Mouse (Mus musculus): ENCODE data around the gene Nat8f5. TPM values are rescaled to one million over a fixed set of nuclear protein-coding genes. Genes with fewer than 3 reads are reported as not detected.
A peak's percentile ranks its signal among the peaks of the same experiment; 100 is the strongest.
"Not testable (repeated sequence)": the region's sequence is repeated elsewhere in the genome, so short reads cannot be mapped to it uniquely, and the experiment has no call there.

The Nat8f5 gene
- polyA plus RNA-seq, 1 experiment from 2014 or later: not detected

GRCm38 (mm10) chr6:85851062-85851773 lies 30.4 kb upstream of the Nat8f5 start:
- Histone ChIP-seq H3K4me1 (no peaks in the 10 kb centered on the region), H3K4me2 (no peak overlapping the region), H3K4me3 (replicated peaks) (no peak overlapping the region), H3K36me3 (no peaks in the 10 kb centered on the region), H3K9ac (no peak overlapping the region), H3K27me3 (replicated peaks) (no peaks in the 10 kb centered on the region), H3K27ac (no peak overlapping the region), H3K9me3 (no peaks in the 10 kb centered on the region)
- ATAC-seq (ENCODE audit: insufficient read depth, low FRiP score, low read depth): no peak
- WGBS: 80% methylated on average over 7 of the region's 7 CpGs

GRCm38 (mm10) chr6:85849240-85849639 lies 28.5 kb upstream of the Nat8f5 start:
- no peak overlapping the region for H3K4me3 ChIP-seq (replicated peaks)
- H3K9me3 ChIP-seq: no peaks in the 10 kb centered on the region

GRCm38 (mm10) chr6:85848140-85848539 lies 27.4 kb upstream of the Nat8f5 start:
- Histone ChIP-seq H3K9me3 (no peaks in the 10 kb centered on the region), H3K36me3 (no peaks in the 10 kb centered on the region), H3K9ac (no peak overlapping the region), H3K4me1 (no peaks in the 10 kb centered on the region), H3K27me3 (replicated peaks) (no peaks in the 10 kb centered on the region), H3K4me2 (no peak overlapping the region), H3K27ac (no peak overlapping the region), H3K4me3 (replicated peaks) (no peak overlapping the region)
- ATAC-seq (ENCODE audit: insufficient read depth, low FRiP score, low read depth): no peak
- 86% methylated on average over 4 of the region's 4 CpGs for WGBS

More at GRCm38 (mm10) chr6:85849240-85849639, 28.5 kb upstream of the Nat8f5 start:
- H3K27ac ChIP-seq: no peak overlapping the region
- no peaks in the 10 kb centered on the region for H3K4me1 ChIP-seq
- H3K27me3 ChIP-seq (replicated peaks): no peaks in the 10 kb centered on the region
- H3K4me2 ChIP-seq: no peak overlapping the region
- H3K36me3 ChIP-seq: no peaks in the 10 kb centered on the region
- 29% methylated on average over 2 of the region's 2 CpGs for WGBS
- no peak overlapping the region for H3K9ac ChIP-seq
- ATAC-seq (ENCODE audit: insufficient read depth, low FRiP score, low read depth): no peak

- H3K4me1 ChIP-seq: no peaks in the 10 kb centered on the region
- H3K4me2 ChIP-seq: no peak overlapping the region
- H3K27ac ChIP-seq: no peak overlapping the region
- 14% methylated on average over 1 of the region's 1 CpGs for WGBS
- no peaks in the 10 kb centered on the region for H3K36me3 ChIP-seq
- H3K27me3 ChIP-seq (replicated peaks): no peaks in the 10 kb centered on the region
- no peak overlapping the region for H3K9ac ChIP-seq
- no peak for ATAC-seq (ENCODE audit: insufficient read depth, low FRiP score, low read depth)
- no peak overlapping the region for H3K4me3 ChIP-seq (replicated peaks)
- no peaks in the 10 kb centered on the region for H3K9me3 ChIP-seq
These were observed 26.1 kb upstream of the Nat8f5 start for GRCm38 (mm10) chr6:85846921-85847320.

DNA sequence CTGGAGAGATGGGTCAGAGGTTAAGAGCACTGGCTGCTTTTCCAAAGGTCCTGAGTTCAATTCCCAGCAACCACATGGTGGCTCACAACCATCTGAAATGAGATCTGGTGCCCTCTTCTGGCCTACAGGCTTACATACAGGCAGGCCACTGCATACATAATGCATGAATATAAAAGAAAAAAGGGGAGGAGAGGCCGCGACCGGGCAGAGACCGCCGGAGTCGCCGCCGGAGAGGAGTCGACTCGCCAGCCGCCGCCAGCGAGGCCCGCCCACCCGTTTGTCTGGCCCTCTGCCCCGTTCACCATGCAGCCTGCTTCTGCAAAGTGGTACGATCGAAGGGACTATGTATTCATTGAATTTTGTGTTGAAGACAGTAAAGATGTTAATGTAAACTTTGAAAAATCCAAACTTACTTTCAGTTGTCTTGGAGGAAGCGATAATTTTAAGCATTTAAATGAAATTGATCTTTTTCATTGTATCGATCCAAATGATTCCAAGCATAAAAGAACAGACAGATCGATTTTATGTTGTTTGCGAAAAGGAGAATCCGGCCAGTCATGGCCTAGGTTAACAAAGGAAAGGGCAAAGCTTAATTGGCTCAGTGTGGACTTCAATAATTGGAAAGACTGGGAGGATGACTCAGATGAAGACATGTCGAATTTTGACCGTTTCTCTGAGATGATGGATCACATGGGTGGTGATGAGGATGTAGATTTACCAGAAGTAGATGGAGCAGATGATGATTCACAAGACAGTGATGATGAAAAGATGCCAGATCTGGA lies 23.1 kb upstream of the Nat8f5 start:
- H3K27me3 ChIP-seq (replicated peaks); H3K27ac ChIP-seq; H3K9me3 ChIP-seq; H3K4me3 ChIP-seq (replicated peaks); H3K4me2 ChIP-seq; H3K9ac ChIP-seq; ATAC-seq (ENCODE audit: insufficient read depth, low FRiP score, low read depth); H3K4me1 ChIP-seq; H3K36me3 ChIP-seq: not testable (repeated sequence)
- WGBS: 77% methylated on average over 25 of the region's 25 CpGs

DNA sequence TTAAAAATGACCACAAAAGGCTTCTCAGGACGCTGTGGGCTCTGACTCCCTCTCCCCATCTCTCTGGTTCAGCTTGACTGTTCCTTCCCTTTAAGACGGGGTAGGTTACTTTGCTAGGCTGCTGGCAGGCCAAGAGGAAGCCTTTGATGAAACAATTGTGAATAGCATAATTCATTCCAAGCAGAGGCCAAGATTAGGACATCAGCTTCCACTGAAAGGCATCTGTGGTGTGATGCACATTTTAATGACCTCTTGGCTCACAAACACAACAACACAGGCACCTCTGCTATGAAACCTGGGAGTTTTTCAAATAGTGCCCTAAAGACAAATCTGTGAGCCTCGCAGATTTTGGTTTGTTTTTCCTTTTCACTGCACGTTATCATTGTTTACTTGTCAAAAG lies 19.2 kb upstream of the Nat8f5 start:
- Histone ChIP-seq H3K4me2 (no peak overlapping the region), H3K9ac (no peak overlapping the region), H3K36me3 (no peaks in the 10 kb centered on the region), H3K27ac (no peak overlapping the region), H3K4me3 (replicated peaks) (no peak overlapping the region), H3K9me3 (no peaks in the 10 kb centered on the region), H3K4me1 (no peaks in the 10 kb centered on the region), H3K27me3 (replicated peaks) (no peaks in the 10 kb centered on the region)
- no peak for ATAC-seq (ENCODE audit: insufficient read depth, low FRiP score, low read depth)
- WGBS: 47% methylated on average over 4 of the region's 4 CpGs

DNA sequence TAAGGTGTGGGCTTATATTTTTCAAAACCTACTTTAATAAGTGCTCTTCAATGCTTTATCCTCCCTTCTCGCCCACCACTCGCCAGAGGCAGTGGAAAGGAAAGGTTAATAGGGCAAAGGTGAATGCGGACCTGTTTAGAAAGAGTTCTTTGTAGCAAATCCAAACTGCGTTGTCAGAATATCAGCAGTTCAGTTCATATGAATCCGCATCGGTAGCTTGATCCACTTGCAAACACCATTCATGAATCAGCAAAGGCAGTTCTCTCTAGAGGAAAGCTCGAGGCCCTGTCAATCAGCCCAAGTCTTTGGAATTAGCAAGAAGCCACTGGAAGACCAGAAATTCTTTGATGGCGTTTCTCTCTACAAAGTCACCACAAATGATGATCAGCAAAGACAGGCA lies 17.9 kb upstream of the Nat8f5 start:
- Histone ChIP-seq H3K27me3 (replicated peaks) (no peaks in the 10 kb centered on the region), H3K36me3 (no peaks in the 10 kb centered on the region), H3K4me3 (replicated peaks) (no peak overlapping the region), H3K9me3 (no peaks in the 10 kb centered on the region), H3K4me2 (no peak overlapping the region), H3K27ac (no peak overlapping the region), H3K4me1 (no peaks in the 10 kb centered on the region), H3K9ac (no peak overlapping the region)
- WGBS: 72% methylated on average over 8 of the region's 8 CpGs
- ATAC-seq (ENCODE audit: insufficient read depth, low FRiP score, low read depth): no peak

DNA sequence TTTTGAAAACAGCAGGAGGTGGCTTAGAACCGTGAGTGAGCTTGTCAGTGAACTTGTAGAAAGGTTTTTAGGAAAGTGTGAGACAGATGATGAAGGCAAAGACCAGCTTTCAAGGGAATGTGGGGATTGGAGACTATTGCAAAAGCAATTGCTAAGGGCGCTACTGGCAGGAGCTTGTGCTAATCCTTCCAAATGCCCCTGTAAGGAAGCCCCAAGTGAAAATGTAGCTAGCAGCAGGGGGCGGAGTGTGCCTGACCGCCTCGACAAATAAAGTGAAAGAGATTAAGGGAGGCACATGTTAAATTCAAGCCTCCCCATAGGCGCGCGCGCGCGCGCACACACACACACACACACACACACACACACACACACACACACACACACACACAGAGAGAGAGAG lies 16.5 kb upstream of the Nat8f5 start:
- H3K27ac ChIP-seq; H3K27me3 ChIP-seq (replicated peaks); H3K9ac ChIP-seq; H3K4me1 ChIP-seq; H3K4me3 ChIP-seq (replicated peaks); H3K9me3 ChIP-seq; H3K36me3 ChIP-seq: not testable (repeated sequence)
- peak; percentile 73; the same call in 1 of the 2 replicates for ATAC-seq (ENCODE audit: insufficient read depth, low FRiP score, low read depth)
- H3K4me2 ChIP-seq: peak overlapping the region; percentile 40
- 20% methylated on average over 12 of the region's 12 CpGs for WGBS

GRCm38 (mm10) chr6:85836827-85837226 lies 16.1 kb upstream of the Nat8f5 start:
- peak overlapping the region; percentile 40 for H3K4me2 ChIP-seq
- H3K9ac ChIP-seq; H3K4me1 ChIP-seq; H3K27me3 ChIP-seq (replicated peaks); H3K27ac ChIP-seq; ATAC-seq (ENCODE audit: insufficient read depth, low FRiP score, low read depth); H3K4me3 ChIP-seq (replicated peaks); H3K36me3 ChIP-seq; H3K9me3 ChIP-seq: not testable (repeated sequence)
- WGBS: 19% methylated on average over 9 of the region's 9 CpGs

- not testable (repeated sequence) for ATAC-seq (ENCODE audit: insufficient read depth, low FRiP score, low read depth); H3K4me1 ChIP-seq; H3K9me3 ChIP-seq; H3K27ac ChIP-seq; H3K9ac ChIP-seq; H3K27me3 ChIP-seq (replicated peaks); H3K36me3 ChIP-seq; H3K4me3 ChIP-seq (replicated peaks); H3K4me2 ChIP-seq
- WGBS: 80% methylated on average over 5 of the region's 5 CpGs
These were observed 15.3 kb upstream of the Nat8f5 start for GRCm38 (mm10) chr6:85836098-85836497.

DNA sequence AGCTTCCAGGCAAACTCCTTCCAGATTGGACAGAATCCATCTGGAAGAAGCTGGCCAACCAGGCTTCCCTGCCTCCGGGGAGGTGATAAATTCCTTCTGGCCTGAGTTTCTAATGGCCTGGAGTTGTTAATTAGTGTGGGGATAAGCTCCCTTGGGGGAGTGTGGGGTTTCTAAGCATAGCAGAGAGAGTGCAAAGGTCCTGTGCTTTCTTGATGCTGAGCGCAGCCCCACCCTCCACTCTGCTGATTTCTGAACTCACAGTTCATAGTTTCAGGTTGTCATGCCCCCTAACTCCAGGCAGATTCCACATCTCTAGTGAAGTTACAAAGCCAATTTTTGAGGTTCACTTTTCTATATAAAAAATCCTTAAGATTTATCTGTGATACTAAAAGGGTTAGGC lies 14.3 kb upstream of the Nat8f5 start:
- WGBS: 61% methylated on average over 1 of the region's 2 CpGs
- ATAC-seq (ENCODE audit: insufficient read depth, low FRiP score, low read depth); H3K9me3 ChIP-seq: not testable (repeated sequence)

GRCm38 (mm10) chr6:85834504-85835100 lies 13.8 kb upstream of the Nat8f5 start:
- H3K27me3 ChIP-seq (replicated peaks); H3K27ac ChIP-seq; H3K4me2 ChIP-seq; H3K4me3 ChIP-seq (replicated peaks); H3K9ac ChIP-seq; H3K4me1 ChIP-seq; ATAC-seq (ENCODE audit: insufficient read depth, low FRiP score, low read depth); H3K9me3 ChIP-seq; H3K36me3 ChIP-seq: not testable (repeated sequence)

More for the DNA sequence above, 14.3 kb upstream of the Nat8f5 start:
- H3K27ac ChIP-seq; H3K4me3 ChIP-seq (replicated peaks); H3K27me3 ChIP-seq (replicated peaks); H3K4me1 ChIP-seq; H3K9ac ChIP-seq; H3K4me2 ChIP-seq; H3K36me3 ChIP-seq: not testable (repeated sequence)

Data from stomach, embryonic 15.5 days (tissue).